Mouse (Mus musculus): ENCODE data around the gene Zfp106. TPM values are rescaled to one million over a fixed set of nuclear protein-coding genes. Genes with fewer than 3 reads are reported as not detected.
A peak's percentile ranks its signal among the peaks of the same experiment; 100 is the strongest.

Zfp106 gene
- total RNA-seq, 2 experiments from 2014 or later: 287 to 310 TPM

DNA sequence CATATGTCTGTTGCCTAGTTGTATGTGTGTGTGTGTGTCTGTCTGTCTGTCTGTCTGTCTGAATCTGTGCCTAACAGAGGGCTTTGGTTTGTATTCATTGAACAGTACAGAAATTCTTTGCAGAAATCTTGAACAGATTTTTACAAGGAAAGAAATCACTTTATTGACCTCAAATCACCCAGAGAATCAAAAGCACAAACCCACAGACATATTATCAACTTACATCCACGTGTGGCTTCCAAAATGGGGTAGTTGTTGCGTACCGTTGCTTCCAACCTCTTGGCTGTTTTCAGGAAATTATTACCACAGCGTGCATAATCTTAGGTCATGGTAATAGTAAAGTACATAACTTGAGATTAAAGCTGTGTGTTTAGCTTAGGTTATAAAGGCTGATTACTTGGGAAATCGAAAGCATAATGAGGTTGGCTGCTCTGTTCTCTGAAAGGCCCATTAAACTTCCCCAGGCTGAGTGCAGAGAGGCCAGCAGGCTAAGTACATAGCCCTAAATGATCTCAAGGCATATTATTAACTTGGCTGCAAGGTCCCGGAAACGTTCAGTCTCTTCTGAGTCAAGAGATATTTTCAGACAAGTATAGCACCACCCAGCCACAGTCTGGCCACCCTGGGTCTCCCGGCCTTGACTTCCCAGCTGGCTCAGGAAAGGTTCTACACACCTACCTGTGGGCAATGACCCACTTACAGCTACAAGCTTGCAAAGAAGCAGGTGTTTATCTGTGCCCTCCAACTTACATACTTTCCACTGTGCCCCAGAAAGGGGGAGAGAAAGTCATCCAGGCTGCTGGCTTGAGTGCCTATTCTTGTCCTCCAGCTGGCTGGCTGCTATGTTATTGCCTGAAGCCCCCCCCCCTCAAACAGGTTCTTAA is 80.9 kb downstream of the Zfp106 start:
- no peak for DNase-seq
- intact Hi-C loops (cut with DNase I; ENCODE audit: low total_unique reads): loop anchor here (10.0 kb wide), 2 partner anchors 182 to 382 kb away; no protein-coding TSS in a partner anchor

- DNase-seq: no peak
- intact Hi-C loops (cut with DNase I; ENCODE audit: low total_unique reads): loop anchor here (10.0 kb wide), 2 partner anchors 183 to 383 kb away; no protein-coding TSS in a partner anchor
Measured at GRCm38 (mm10) chr2:120481921-120482320, 81.7 kb downstream of the Zfp106 start.

GRCm38 (mm10) chr2:120478600-120478999 is 85.0 kb downstream of the Zfp106 start:
- DNase-seq: peak; percentile 72
- intact Hi-C loops (cut with DNase I; ENCODE audit: low total_unique reads): no loop called here

DNA sequence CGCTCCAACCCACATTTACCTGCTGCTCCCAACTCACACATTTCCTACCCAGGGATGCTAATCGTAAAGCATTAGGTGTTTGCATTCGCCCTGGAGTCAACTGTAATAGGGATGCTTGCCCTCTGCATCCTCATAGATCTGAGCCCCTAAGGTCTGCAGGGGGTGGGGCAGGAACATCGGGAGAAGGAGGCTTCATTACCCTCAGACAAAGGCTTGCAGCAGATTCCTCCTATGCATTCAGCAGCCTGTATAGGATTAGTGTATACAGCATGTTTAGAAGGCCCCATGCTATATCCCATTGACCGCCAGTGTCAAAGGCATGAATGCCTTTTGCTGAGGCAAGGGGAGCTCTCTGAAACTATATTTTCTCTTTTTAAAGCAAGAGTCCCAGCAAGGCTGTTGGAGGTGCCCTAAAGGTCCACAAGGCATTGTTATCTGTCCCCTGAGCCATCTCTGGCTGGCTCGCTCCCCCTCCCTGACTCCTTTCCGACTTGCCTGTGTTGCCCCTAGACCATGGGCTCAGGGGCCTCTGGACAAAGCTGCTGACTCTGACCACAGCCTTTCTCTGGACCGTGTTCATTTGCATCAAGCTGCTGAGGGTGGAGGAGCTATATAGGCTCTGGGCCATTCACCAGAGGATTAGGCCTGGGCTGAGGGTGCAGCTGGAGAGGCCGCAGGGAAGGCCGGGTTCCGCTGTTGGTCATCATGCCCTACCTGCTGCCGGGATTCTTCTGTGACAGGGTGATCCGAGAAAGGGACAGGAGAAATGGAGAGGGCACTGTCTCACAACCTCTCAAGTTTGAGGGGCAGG is 87.2 kb downstream of the Zfp106 start:
- intact Hi-C loops (cut with DNase I; ENCODE audit: low total_unique reads): no loop called here
- DNase-seq: no peak

DNA sequence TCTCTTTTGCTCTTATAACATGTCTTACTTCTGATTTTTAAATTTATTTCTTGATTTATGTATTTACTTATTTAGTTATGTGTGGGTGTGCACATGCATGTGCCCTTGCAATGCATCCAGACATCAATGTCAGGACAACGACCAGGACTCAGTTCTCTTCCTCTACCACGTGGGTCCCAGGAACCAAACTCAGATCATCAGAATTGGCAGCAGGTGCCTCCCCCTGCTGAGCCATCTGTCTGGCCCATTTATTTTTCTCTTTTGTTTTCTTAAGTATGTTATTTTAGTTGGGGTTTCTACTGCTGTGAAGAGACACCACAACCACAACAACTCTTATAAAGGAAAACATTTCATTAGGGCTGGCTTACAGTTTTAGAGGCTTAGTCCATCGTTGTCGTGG is 92.8 kb downstream of the Zfp106 start:
- intact Hi-C loops (cut with DNase I; ENCODE audit: low total_unique reads): no loop called here
- no peak for DNase-seq

DNA sequence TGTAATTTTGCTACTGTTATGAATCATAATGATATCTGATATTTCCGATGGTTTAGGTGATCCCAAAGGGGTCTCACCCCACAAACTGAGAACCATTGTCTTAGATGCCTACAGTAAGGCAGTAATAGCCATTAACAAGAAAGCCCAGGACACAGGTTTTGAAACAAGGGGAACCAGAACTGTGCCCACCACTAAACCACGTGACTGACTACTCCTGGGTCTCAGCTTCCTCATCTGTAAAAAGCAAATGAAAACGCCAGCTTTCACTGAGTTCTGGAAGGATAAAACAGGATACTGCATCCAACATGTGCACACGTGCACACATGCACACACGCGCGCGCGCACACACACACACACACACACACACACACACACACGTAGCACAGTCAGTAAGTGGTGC is 93.9 kb downstream of the Zfp106 start:
- intact Hi-C loops (cut with DNase I; ENCODE audit: low total_unique reads): no loop called here
- no peak for DNase-seq

GRCm38 (mm10) chr2:120469220-120469619 is 94.4 kb downstream of the Zfp106 start:
- DNase-seq: no peak
- intact Hi-C loops (cut with DNase I; ENCODE audit: low total_unique reads): no loop called here

- DNase-seq: no peak
- intact Hi-C loops (cut with DNase I; ENCODE audit: low total_unique reads): no loop called here
Measured at GRCm38 (mm10) chr2:120468011-120468410, 95.6 kb downstream of the Zfp106 start.

DNA sequence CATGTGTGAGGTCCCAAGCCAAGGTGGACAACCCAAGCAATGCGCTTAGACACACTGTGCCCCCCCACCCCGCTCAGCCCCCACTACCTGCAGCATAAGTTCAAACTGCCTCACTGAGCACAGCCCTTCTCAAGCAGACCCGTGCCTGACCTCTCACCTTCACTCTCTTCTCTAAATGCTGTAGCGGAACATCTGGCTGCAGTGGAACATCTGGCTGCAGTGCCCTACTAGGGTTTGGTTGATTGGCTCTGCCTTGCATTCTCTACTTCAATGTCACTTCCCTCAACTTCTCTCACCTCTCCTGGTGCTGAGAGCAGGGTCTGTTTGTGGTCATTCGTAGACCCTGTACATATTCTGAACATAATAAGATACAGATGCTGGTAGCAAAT is 98.3 kb downstream of the Zfp106 start:
- intact Hi-C loops (cut with DNase I; ENCODE audit: low total_unique reads): no loop called here

GRCm38 (mm10) chr2:120464732-120465396 is 98.8 kb downstream of the Zfp106 start:
- intact Hi-C loops (cut with DNase I; ENCODE audit: low total_unique reads): no loop called here
- no peak for DNase-seq

More for the DNA sequence above, 98.3 kb downstream of the Zfp106 start:
- no peak for DNase-seq

GRCm38 (mm10) chr2:120464091-120464490 is 99.6 kb downstream of the Zfp106 start:
- intact Hi-C loops (cut with DNase I; ENCODE audit: low total_unique reads): no loop called here
- peak; percentile 69 for DNase-seq

DNA sequence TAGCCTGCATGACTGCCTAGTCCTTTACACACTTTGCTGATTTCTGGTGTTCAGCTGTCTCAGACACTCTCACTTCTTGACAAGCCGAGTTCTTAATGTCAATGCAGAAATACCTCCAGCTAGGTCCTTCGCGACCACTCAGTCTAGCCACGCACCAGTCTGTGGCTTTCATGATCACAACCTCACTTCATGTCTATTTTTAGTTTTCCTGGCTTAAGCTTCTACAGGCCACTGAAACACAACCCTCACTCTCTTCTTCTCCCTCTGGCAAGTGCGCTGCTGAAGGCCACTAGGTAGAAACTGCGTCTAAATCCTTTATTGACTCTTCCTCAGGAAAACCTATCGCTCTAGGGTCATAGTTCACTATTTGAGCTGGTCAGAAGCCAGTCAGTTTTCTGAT is 100.3 kb downstream of the Zfp106 start:
- intact Hi-C loops (cut with DNase I; ENCODE audit: low total_unique reads): no loop called here
- no peak for DNase-seq

DNA sequence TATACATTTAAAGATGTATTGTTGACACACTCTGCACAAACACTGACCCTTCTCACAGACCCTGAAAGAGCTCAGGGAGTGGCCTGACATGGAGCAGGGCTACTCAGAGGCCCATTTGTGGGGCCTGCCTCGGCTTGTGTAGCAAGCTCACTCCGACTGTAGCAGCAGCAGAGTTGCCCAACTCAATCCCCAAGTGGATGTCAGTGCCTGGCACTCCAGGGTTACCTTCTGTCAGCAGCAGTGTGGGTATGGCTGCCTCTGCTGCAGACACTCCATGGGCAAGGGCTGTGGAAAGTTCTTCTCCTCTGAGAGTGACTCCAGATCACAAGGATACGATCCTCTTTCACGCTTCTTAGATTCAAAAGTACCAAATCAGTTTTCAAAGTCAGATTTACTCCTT is 103.4 kb downstream of the Zfp106 start:
- intact Hi-C loops (cut with DNase I; ENCODE audit: low total_unique reads): no loop called here
- DNase-seq: no peak

Other genes starting within 250 kb of the Zfp106 start
- gene Pla2g4f, start 249.7 kb downstream of the Zfp106 start, total RNA-seq (2021): not detected
- gene Vps39, start 210.7 kb downstream of the Zfp106 start, total RNA-seq (2021): 10 to 100 TPM; 17.7 to 18.2 TPM
- 10 to 100 TPM; 31.8 to 37.0 TPM for gene Ganc, start 159.9 kb downstream of the Zfp106 start, total RNA-seq (2021)
- 10 to 100 TPM; 33.0 to 42.5 TPM for gene Tmem87a, start 159.7 kb downstream of the Zfp106 start, total RNA-seq (2021)
- 10 to 100 TPM; 88.0 to 92.1 TPM for gene Capn3, start 107.8 kb downstream of the Zfp106 start, total RNA-seq (2021)
- 10 to 100 TPM; 43.1 to 47.7 TPM for gene Snap23, start 3.8 kb upstream of the Zfp106 start, total RNA-seq (2021)
- gene Haus2, start 45.5 kb upstream of the Zfp106 start, total RNA-seq (2021): 1 to 10 TPM; 6.5 to 6.6 TPM
- gene Lrrc57, start 45.7 kb upstream of the Zfp106 start, total RNA-seq (2021): 10 to 100 TPM; 10.3 to 13.2 TPM
- gene Stard9, start 65.3 kb upstream of the Zfp106 start, total RNA-seq (2021): 1 to 10 TPM; 8.5 to 8.6 TPM

Data from gastrocnemius, postnatal 14 days (tissue).